Mouse (Mus musculus) midbrain, embryonic 12.5 days (tissue): ENCODE measurements around the gene Slc3a2. TPM values are rescaled to one million over a fixed set of nuclear protein-coding genes. Genes with fewer than 3 reads are reported as not detected.

ENCODE experiments used
- ATAC-seq: fragments of 200-750 bp; cut with Nextera tagmentation; 2 replicates; pipeline ENCODE4 v1.8.0; 2017; ENCODE audit warnings: low read depth, moderate TSS enrichment, moderate library complexity; ENCODE audit not compliant: low FRiP score
- H3K27ac ChIP-seq: fragments of 300-500 bp; sonication (generic); replicated peaks from 2 replicates; pipeline ENCODE4 v1.5.1; 2016; ENCODE audit warnings: mild to moderate bottlenecking
- H3K27me3 ChIP-seq: fragments of 300-500 bp; sonication (generic); 2 replicates; pipeline ENCODE4 v1.6.1; 2016; ENCODE audit warnings: mild to moderate bottlenecking
- H3K36me3 ChIP-seq: fragments of 300-500 bp; sonication (generic); 2 replicates; pipeline ENCODE4 v1.6.1; 2016
- H3K4me1 ChIP-seq: fragments of 300-500 bp; sonication (generic); 2 replicates; pipeline ENCODE4 v1.6.1; 2016
- H3K4me2 ChIP-seq: fragments of 300-500 bp; sonication (generic); replicated peaks from 2 replicates; pipeline ENCODE4 v1.6.1; 2016; ENCODE audit warnings: mild to moderate bottlenecking, moderate library complexity
- H3K4me3 ChIP-seq: fragments of 300-500 bp; sonication (generic); 2 replicates; pipeline ENCODE4 v1.5.1; 2016; ENCODE audit warnings: mild to moderate bottlenecking
- H3K9ac ChIP-seq: fragments of 300-500 bp; sonication (generic); replicated peaks from 2 replicates; pipeline ENCODE4 v1.6.1; 2016; ENCODE audit warnings: mild to moderate bottlenecking, moderate library complexity
- H3K9me3 ChIP-seq: fragments of 300-500 bp; sonication (generic); 2 replicates; pipeline ENCODE4 v1.6.1; 2016; ENCODE audit warnings: mild to moderate bottlenecking
- WGBS: fragments of 180-500 bp; shearing (Covaris S2); methylation state at CpG from one replicate; pipeline ENCODE4 v1.1.7; 2016; 5-methylcytosine and 5-hydroxymethylcytosine counted together
- polyA plus RNA-seq: library from polyadenylated mRNA; unstranded; fragments of >200 nt; fragmentation: Nextera tagmentation; extraction: Ambion mirVana; gene quantifications from 2 replicates; pipeline ENCODE4 v1.2.1, GENCODE M21; 2016

Slc3a2 gene
- polyA plus RNA-seq: 138 and 150 TPM in 2 replicates

DNA sequence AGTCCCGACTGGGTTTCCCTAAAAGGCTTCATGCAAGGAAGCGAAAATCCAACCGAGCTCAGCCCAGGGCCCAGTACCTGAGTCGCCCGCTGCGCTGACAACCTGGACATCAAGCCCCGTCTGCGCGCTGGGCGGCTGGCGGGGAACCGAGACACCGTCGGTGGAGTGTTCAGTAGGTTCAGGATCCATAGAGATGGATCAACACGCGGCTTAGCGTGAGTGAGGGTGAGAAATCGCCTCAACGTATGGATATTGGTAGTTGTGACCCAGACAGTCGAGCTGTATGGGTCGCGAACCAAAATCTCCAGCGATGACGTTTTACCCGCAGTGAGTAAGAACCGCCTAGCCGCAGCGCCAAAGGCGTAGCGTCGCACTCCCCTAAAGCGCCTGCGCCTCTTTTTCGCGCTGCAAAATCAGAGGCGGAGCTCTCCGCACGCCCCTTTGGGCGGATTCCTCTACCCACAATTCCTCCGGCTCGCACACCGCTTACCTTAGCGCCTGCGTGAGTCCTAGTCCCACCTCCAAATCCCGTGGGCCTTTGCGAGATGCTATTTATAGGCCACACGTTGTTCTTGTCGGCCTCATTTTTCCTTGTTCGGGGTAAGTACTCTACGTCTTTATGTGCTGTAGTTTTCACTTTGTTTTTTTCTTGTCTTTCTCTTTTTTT lies at the start of gene Slc3a2:
Gene Slc3a2, minus strand, starts transcription at position 463 of the 667 bp plus-strand sequence.
- peak; percentile 96 for ATAC-seq
- H3K9ac ChIP-seq: peak within 1 kb of the TSS; percentile 96
- under 1% methylated on average over 50 of the region's 50 CpGs for WGBS

GRCm38 (mm10) chr19:8770567-8771270 lies 47.5 kb upstream of the Slc3a2 start, which contains the start of gene Tmem223:
TSS of gene Tmem223 (plus strand) at chr19:8770996.
- H3K4me1 ChIP-seq: peaks cover 31% of the 10 kb centered on the region
- ATAC-seq: peak; percentile 31; the same call in 1 of the 2 replicates
- H3K4me2 ChIP-seq: peak within 1 kb of the TSS; percentile 75
- H3K27me3 ChIP-seq: no peaks in the 10 kb centered on the region
- peak within 1 kb of the TSS; percentile 93 for H3K9ac ChIP-seq
- WGBS: 18% methylated on average over 29 of the region's 29 CpGs
- peak within 1 kb of the TSS; percentile 90 for H3K27ac ChIP-seq
- H3K9me3 ChIP-seq: no peaks in the 10 kb centered on the region
- peaks cover 59% of the 10 kb centered on the region for H3K36me3 ChIP-seq
- peak within 1 kb of the TSS; percentile 86 for H3K4me3 ChIP-seq

More for the DNA sequence above, at the start of gene Slc3a2:
- H3K27me3 ChIP-seq: no peaks in the 10 kb centered on the region
- H3K4me3 ChIP-seq: peak within 1 kb of the TSS; percentile 82
- peaks cover 22% of the 10 kb centered on the region for H3K36me3 ChIP-seq
- H3K27ac ChIP-seq: peak within 1 kb of the TSS; percentile 93
- H3K4me2 ChIP-seq: peak within 1 kb of the TSS; percentile 78
- H3K4me1 ChIP-seq: peaks cover 33% of the 10 kb centered on the region
- H3K9me3 ChIP-seq: no peaks in the 10 kb centered on the region

- no peak overlapping the region for H3K4me3 ChIP-seq
- 98% methylated on average over 9 of the region's 9 CpGs for WGBS
- 0 out of 2 replicates have a peak, but pooled peaks cover 7% of the 10 kb centered on the region for H3K9me3 ChIP-seq
- no peak for ATAC-seq
- H3K4me2 ChIP-seq: no peak overlapping the region
- no peaks in the 10 kb centered on the region for H3K27me3 ChIP-seq
- H3K27ac ChIP-seq: no peak overlapping the region
- peaks cover 2% of the 10 kb centered on the region for H3K4me1 ChIP-seq
- H3K36me3 ChIP-seq: peaks cover 85% of the 10 kb centered on the region
- no peak overlapping the region for H3K9ac ChIP-seq
These were observed 42.4 kb upstream of the Slc3a2 start for GRCm38 (mm10) chr19:8765562-8765961.

GRCm38 (mm10) chr19:8763276-8763675 lies 40.1 kb upstream of the Slc3a2 start:
- WGBS: 96% methylated on average over 4 of the region's 4 CpGs
- H3K4me3 ChIP-seq: no peak overlapping the region
- no peaks in the 10 kb centered on the region for H3K27me3 ChIP-seq
- H3K4me2 ChIP-seq: no peak overlapping the region
- H3K36me3 ChIP-seq: peaks cover 64% of the 10 kb centered on the region
- 0 out of 2 replicates have a peak, but pooled peaks cover 7% of the 10 kb centered on the region for H3K9me3 ChIP-seq
- H3K9ac ChIP-seq: no peak overlapping the region
- H3K27ac ChIP-seq: no peak overlapping the region
- H3K4me1 ChIP-seq: peaks cover 7% of the 10 kb centered on the region
- no peak for ATAC-seq

DNA sequence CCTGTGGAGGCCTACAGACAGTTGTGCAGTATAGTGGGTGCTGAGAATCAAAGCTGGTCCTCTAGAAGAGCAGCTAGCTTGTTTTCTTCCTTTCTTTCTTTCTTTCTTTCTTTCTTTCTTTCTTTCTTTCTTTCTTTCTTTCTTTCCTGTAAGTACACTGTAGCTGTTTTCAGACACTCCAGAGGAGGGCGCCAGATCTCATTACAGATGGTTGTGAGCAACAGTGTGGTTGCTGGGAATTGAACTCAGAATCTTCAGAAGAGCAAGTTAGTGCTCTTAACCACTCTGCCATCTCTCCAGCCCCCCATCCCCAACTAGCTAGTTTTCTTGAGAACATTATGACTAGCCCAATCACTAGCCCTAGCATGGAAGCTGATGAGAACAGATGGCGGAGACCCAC lies 37.6 kb upstream of the Slc3a2 start:
- H3K9ac ChIP-seq: no peak overlapping the region
- H3K4me2 ChIP-seq: no peak overlapping the region
- 85% methylated on average over 2 of the region's 2 CpGs for WGBS
- H3K4me3 ChIP-seq: no peak overlapping the region
- ATAC-seq: no peak
- H3K27ac ChIP-seq: no peak overlapping the region
- no peaks in the 10 kb centered on the region for H3K27me3 ChIP-seq
- 0 out of 2 replicates have a peak, but pooled peaks cover 7% of the 10 kb centered on the region for H3K9me3 ChIP-seq
- peaks cover 20% of the 10 kb centered on the region for H3K4me1 ChIP-seq
- peaks cover 40% of the 10 kb centered on the region for H3K36me3 ChIP-seq

- H3K27me3 ChIP-seq: no peaks in the 10 kb centered on the region
- no peak overlapping the region for H3K4me2 ChIP-seq
- H3K4me3 ChIP-seq: no peak overlapping the region
- 86% methylated on average over 2 of the region's 2 CpGs for WGBS
- no peak for ATAC-seq
- no peaks in the 10 kb centered on the region for H3K9me3 ChIP-seq
- no peak overlapping the region for H3K27ac ChIP-seq
- peaks cover 37% of the 10 kb centered on the region for H3K36me3 ChIP-seq
- no peak overlapping the region for H3K9ac ChIP-seq
- peaks cover 24% of the 10 kb centered on the region for H3K4me1 ChIP-seq
These were observed 35.7 kb upstream of the Slc3a2 start for GRCm38 (mm10) chr19:8758899-8759298.

DNA sequence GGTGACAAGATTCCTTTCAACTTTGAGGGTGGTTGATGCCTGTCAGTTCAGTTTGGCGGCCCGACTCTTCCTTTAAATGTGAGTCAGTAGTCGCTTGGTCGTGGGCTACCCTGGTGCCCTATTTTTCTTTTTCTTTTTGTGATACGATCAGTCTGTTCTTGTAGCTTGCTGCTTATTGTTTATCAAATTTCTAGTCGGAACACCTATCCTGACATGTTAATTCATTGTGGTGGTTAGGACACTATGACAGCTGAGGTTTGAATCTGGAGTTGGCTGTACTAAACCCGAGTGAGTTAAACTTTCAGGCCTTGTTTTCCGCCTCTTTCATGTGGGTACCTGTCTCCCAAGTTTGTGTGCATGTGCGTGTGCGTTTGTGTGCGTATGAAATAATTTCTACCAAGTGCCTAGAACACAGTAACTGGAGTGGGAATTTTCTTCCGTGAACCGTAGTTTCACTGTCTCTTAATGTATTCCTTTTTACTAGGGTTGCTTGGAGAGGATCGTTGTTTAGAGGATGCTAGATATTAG lies 34.4 kb upstream of the Slc3a2 start:
- H3K4me1 ChIP-seq: peaks cover 24% of the 10 kb centered on the region
- H3K27ac ChIP-seq: peak overlapping the region; percentile 88
- no peaks in the 10 kb centered on the region for H3K27me3 ChIP-seq
- H3K9me3 ChIP-seq: no peaks in the 10 kb centered on the region
- H3K36me3 ChIP-seq: peaks cover 28% of the 10 kb centered on the region
- H3K4me3 ChIP-seq: peak overlapping the region; percentile 92
- H3K4me2 ChIP-seq: peak overlapping the region; percentile 73
- WGBS: 8% methylated on average over 14 of the region's 14 CpGs
- peak overlapping the region; percentile 97 for H3K9ac ChIP-seq
- 0 out of 2 replicates have a peak, but pooled peaks have one; percentile 1 for ATAC-seq

GRCm38 (mm10) chr19:8756635-8757387 lies 33.6 kb upstream of the Slc3a2 start, which contains the start of gene Nxf1:
TSS of gene Nxf1 (plus strand) at chr19:8757073.
- under 1% methylated on average over 75 of the region's 75 CpGs for WGBS
- Histone ChIP-seq H3K4me2 (peak within 1 kb of the TSS; percentile 73), H3K27me3 (no peaks in the 10 kb centered on the region), H3K27ac (peak within 1 kb of the TSS; percentile 88), H3K9me3 (no peaks in the 10 kb centered on the region), H3K9ac (peak within 1 kb of the TSS; percentile 97), H3K36me3 (peaks cover 26% of the 10 kb centered on the region), H3K4me1 (peaks cover 24% of the 10 kb centered on the region), H3K4me3 (peak within 1 kb of the TSS; percentile 92)
- peak; percentile 95 for ATAC-seq

DNA sequence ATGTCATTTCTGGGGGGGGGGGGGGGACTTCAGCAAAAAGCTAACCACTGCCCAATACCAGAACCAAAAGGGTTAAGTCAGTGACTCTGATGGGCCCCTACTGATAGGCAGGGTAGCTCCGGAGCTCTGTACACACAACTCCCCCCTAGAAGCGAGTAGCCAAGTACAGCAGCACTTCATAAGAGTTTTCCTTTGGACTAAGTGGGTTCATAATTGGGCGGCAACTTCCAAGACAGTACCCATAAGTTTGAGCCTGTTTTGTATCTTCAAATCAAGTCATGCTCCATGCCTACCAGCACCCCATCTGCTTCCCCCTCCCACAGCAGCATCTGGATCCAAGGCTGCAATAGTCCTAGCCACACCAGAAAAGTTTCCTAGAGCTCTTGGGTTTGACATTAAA lies 32.5 kb upstream of the Slc3a2 start:
- H3K27me3 ChIP-seq: no peaks in the 10 kb centered on the region
- no peak for ATAC-seq
- H3K36me3 ChIP-seq: peaks cover 36% of the 10 kb centered on the region
- H3K9me3 ChIP-seq: no peaks in the 10 kb centered on the region
- peaks cover 24% of the 10 kb centered on the region for H3K4me1 ChIP-seq
- no peak overlapping the region for H3K4me3 ChIP-seq
- H3K4me2 ChIP-seq: no peak overlapping the region
- H3K9ac ChIP-seq: no peak overlapping the region
- WGBS: 85% methylated on average over 3 of the region's 3 CpGs
- H3K27ac ChIP-seq: no peak overlapping the region

GRCm38 (mm10) chr19:8747368-8747767 lies 24.2 kb upstream of the Slc3a2 start:
- no peak for ATAC-seq
- Histone ChIP-seq H3K4me2 (no peak overlapping the region), H3K36me3 (peaks cover 90% of the 10 kb centered on the region), H3K27ac (no peak overlapping the region), H3K27me3 (no peaks in the 10 kb centered on the region), H3K4me3 (no peak overlapping the region), H3K9ac (no peak overlapping the region), H3K9me3 (no peaks in the 10 kb centered on the region), H3K4me1 (peaks cover 9% of the 10 kb centered on the region)
- WGBS: 71% methylated on average over 2 of the region's 2 CpGs

DNA sequence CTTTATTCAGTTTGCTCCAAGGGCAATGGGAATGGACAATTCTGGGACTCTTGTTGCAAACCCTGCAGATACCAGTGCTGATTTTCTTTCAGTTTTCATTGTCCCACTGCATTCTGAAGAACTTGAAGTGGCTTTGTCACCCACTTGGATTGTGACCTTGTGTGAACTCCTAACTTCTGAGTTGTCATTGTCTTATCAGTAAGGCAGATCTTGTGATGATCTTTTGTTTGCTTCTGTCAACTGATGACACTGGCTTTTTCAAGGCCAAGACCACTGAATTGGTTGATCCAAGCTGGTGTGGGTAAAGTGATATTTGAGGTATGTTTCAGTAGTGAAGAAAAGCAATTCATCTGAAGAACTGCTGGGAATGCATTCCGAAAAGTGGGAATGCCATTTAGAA lies 22.2 kb upstream of the Slc3a2 start:
- no peak overlapping the region for H3K9ac ChIP-seq
- 94% methylated on average over 1 of the region's 1 CpGs for WGBS
- no peaks in the 10 kb centered on the region for H3K9me3 ChIP-seq
- no peaks in the 10 kb centered on the region for H3K27me3 ChIP-seq
- ATAC-seq: no peak
- H3K27ac ChIP-seq: no peak overlapping the region
- peaks cover 76% of the 10 kb centered on the region for H3K36me3 ChIP-seq
- H3K4me1 ChIP-seq: peaks cover 20% of the 10 kb centered on the region
- no peak overlapping the region for H3K4me2 ChIP-seq
- H3K4me3 ChIP-seq: no peak overlapping the region
